Mouse (Mus musculus): ENCODE measurements around the gene Tcf7l2. TPM values are rescaled to one million over a fixed set of nuclear protein-coding genes. Genes with fewer than 3 reads are reported as not detected.
A peak's percentile ranks its signal among the peaks of the same experiment; 100 is the strongest.

Gene Tcf7l2
- polyA plus RNA-seq, 1 experiment from 2014 or later: 60.6 TPM

GRCm38 (mm10) chr19:55865774-55866578 is 124.4 kb downstream of the Tcf7l2 start:
- no peaks in the 10 kb centered on the region for H3K4me1 ChIP-seq (ENCODE audit: control insufficient read depth, insufficient read depth, low read length)
- no peak overlapping the region for H3K4me2 ChIP-seq (ENCODE audit: low read depth)
- H3K9ac ChIP-seq (ENCODE audit: low read length): no peak overlapping the region
- 91% methylated on average over 13 of the region's 13 CpGs for WGBS
- DNase-seq (ENCODE audit: low spot score) (no peak), ATAC-seq (ENCODE audit: insufficient read depth, low FRiP score, low TSS enrichment) (no peak)
- H3K4me3 ChIP-seq (ENCODE audit: low read depth, low read length): no peak overlapping the region
- H3K27ac ChIP-seq (ENCODE audit: low read depth, low read length): no peak overlapping the region
- no peaks in the 10 kb centered on the region for H3K36me3 ChIP-seq (ENCODE audit: control insufficient read depth, insufficient read depth, low read length)
- no peaks in the 10 kb centered on the region for H3K9me3 ChIP-seq (ENCODE audit: control insufficient read depth, low read length)
- H3K27me3 ChIP-seq (ENCODE audit: control insufficient read depth, insufficient read depth, low read length): no peaks in the 10 kb centered on the region

GRCm38 (mm10) chr19:55867255-55867654 is 125.6 kb downstream of the Tcf7l2 start:
- 80% methylated on average over 6 of the region's 6 CpGs for WGBS
- H3K4me1 ChIP-seq (ENCODE audit: control insufficient read depth, insufficient read depth, low read length): no peaks in the 10 kb centered on the region
- H3K27ac ChIP-seq (ENCODE audit: low read depth, low read length): no peak overlapping the region
- DNase-seq (ENCODE audit: low spot score): no peak
- no peak overlapping the region for H3K4me3 ChIP-seq (ENCODE audit: low read depth, low read length)
- no peak overlapping the region for H3K9ac ChIP-seq (ENCODE audit: low read length)
- H3K9me3 ChIP-seq (ENCODE audit: control insufficient read depth, low read length): no peaks in the 10 kb centered on the region
- ATAC-seq (ENCODE audit: insufficient read depth, low FRiP score, low TSS enrichment): no peak
- no peaks in the 10 kb centered on the region for H3K27me3 ChIP-seq (ENCODE audit: control insufficient read depth, insufficient read depth, low read length)
- no peaks in the 10 kb centered on the region for H3K36me3 ChIP-seq (ENCODE audit: control insufficient read depth, insufficient read depth, low read length)
- no peak overlapping the region for H3K4me2 ChIP-seq (ENCODE audit: low read depth)

GRCm38 (mm10) chr19:55867905-55868304 is 126.3 kb downstream of the Tcf7l2 start:
- DNase-seq (ENCODE audit: low spot score) (no peak), ATAC-seq (ENCODE audit: insufficient read depth, low FRiP score, low TSS enrichment) (no peak)
- Histone ChIP-seq H3K4me1 (ENCODE audit: control insufficient read depth, insufficient read depth, low read length) (no peaks in the 10 kb centered on the region), H3K27ac (ENCODE audit: low read depth, low read length) (no peak overlapping the region), H3K4me2 (ENCODE audit: low read depth) (no peak overlapping the region), H3K9me3 (ENCODE audit: control insufficient read depth, low read length) (no peaks in the 10 kb centered on the region), H3K9ac (ENCODE audit: low read length) (no peak overlapping the region), H3K4me3 (ENCODE audit: low read depth, low read length) (no peak overlapping the region), H3K36me3 (ENCODE audit: control insufficient read depth, insufficient read depth, low read length) (no peaks in the 10 kb centered on the region), H3K27me3 (ENCODE audit: control insufficient read depth, insufficient read depth, low read length) (no peaks in the 10 kb centered on the region)
- WGBS: 39% methylated on average over 3 of the region's 3 CpGs

GRCm38 (mm10) chr19:55868597-55868996 is 127.0 kb downstream of the Tcf7l2 start:
- no peaks in the 10 kb centered on the region for H3K9me3 ChIP-seq (ENCODE audit: control insufficient read depth, low read length)
- H3K36me3 ChIP-seq (ENCODE audit: control insufficient read depth, insufficient read depth, low read length): no peaks in the 10 kb centered on the region; the same call in 1 of the 2 replicates
- H3K27me3 ChIP-seq (ENCODE audit: control insufficient read depth, insufficient read depth, low read length): no peaks in the 10 kb centered on the region
- no peaks in the 10 kb centered on the region for H3K4me1 ChIP-seq (ENCODE audit: control insufficient read depth, insufficient read depth, low read length)
- no peak for DNase-seq (ENCODE audit: low spot score)
- H3K4me3 ChIP-seq (ENCODE audit: low read depth, low read length): no peak overlapping the region
- no peak overlapping the region for H3K27ac ChIP-seq (ENCODE audit: low read depth, low read length)
- WGBS: 85% methylated on average over 4 of the region's 4 CpGs
- no peak overlapping the region for H3K4me2 ChIP-seq (ENCODE audit: low read depth)
- no peak for ATAC-seq (ENCODE audit: insufficient read depth, low FRiP score, low TSS enrichment)
- no peak overlapping the region for H3K9ac ChIP-seq (ENCODE audit: low read length)

- Histone ChIP-seq H3K9ac (ENCODE audit: low read length) (no peak overlapping the region), H3K9me3 (ENCODE audit: control insufficient read depth, low read length) (no peaks in the 10 kb centered on the region), H3K4me3 (ENCODE audit: low read depth, low read length) (no peak overlapping the region), H3K27me3 (ENCODE audit: control insufficient read depth, insufficient read depth, low read length) (no peaks in the 10 kb centered on the region), H3K36me3 (ENCODE audit: control insufficient read depth, insufficient read depth, low read length) (no peaks in the 10 kb centered on the region; the same call in 1 of the 2 replicates), H3K27ac (ENCODE audit: low read depth, low read length) (no peak overlapping the region), H3K4me2 (ENCODE audit: low read depth) (no peak overlapping the region), H3K4me1 (ENCODE audit: control insufficient read depth, insufficient read depth, low read length) (no peaks in the 10 kb centered on the region)
- DNase-seq (ENCODE audit: low spot score) (no peak), ATAC-seq (ENCODE audit: insufficient read depth, low FRiP score, low TSS enrichment) (no peak)
- 73% methylated on average over 12 of the region's 12 CpGs for WGBS
These were observed 129.2 kb downstream of the Tcf7l2 start for GRCm38 (mm10) chr19:55870825-55871224.

- Histone ChIP-seq H3K9me3 (ENCODE audit: control insufficient read depth, low read length) (no peaks in the 10 kb centered on the region), H3K4me1 (ENCODE audit: control insufficient read depth, insufficient read depth, low read length) (no peaks in the 10 kb centered on the region), H3K4me3 (ENCODE audit: low read depth, low read length) (no peak overlapping the region), H3K9ac (ENCODE audit: low read length) (no peak overlapping the region), H3K27me3 (ENCODE audit: control insufficient read depth, insufficient read depth, low read length) (no peaks in the 10 kb centered on the region), H3K4me2 (ENCODE audit: low read depth) (no peak overlapping the region), H3K36me3 (ENCODE audit: control insufficient read depth, insufficient read depth, low read length) (no peaks in the 10 kb centered on the region; the same call in 1 of the 2 replicates), H3K27ac (ENCODE audit: low read depth, low read length) (no peak overlapping the region)
- no peak for ATAC-seq (ENCODE audit: insufficient read depth, low FRiP score, low TSS enrichment)
- WGBS: 82% methylated on average over 3 of the region's 3 CpGs
- no peak for DNase-seq (ENCODE audit: low spot score)
These were observed 129.9 kb downstream of the Tcf7l2 start for GRCm38 (mm10) chr19:55871496-55871895.

GRCm38 (mm10) chr19:55873221-55873620 is 131.6 kb downstream of the Tcf7l2 start:
- Histone ChIP-seq H3K36me3 (ENCODE audit: control insufficient read depth, insufficient read depth, low read length) (no peaks in the 10 kb centered on the region; the same call in 1 of the 2 replicates), H3K4me1 (ENCODE audit: control insufficient read depth, insufficient read depth, low read length) (peaks cover 8% of the 10 kb centered on the region), H3K4me2 (ENCODE audit: low read depth) (no peak overlapping the region), H3K27ac (ENCODE audit: low read depth, low read length) (no peak overlapping the region), H3K27me3 (ENCODE audit: control insufficient read depth, insufficient read depth, low read length) (no peaks in the 10 kb centered on the region), H3K9me3 (ENCODE audit: control insufficient read depth, low read length) (no peaks in the 10 kb centered on the region), H3K9ac (ENCODE audit: low read length) (no peak overlapping the region), H3K4me3 (ENCODE audit: low read depth, low read length) (no peak overlapping the region)
- no peak for ATAC-seq (ENCODE audit: insufficient read depth, low FRiP score, low TSS enrichment)
- WGBS: 90% methylated on average over 3 of the region's 3 CpGs
- DNase-seq (ENCODE audit: low spot score): no peak

- no peak overlapping the region for H3K9ac ChIP-seq (ENCODE audit: low read length)
- no peaks in the 10 kb centered on the region for H3K27me3 ChIP-seq (ENCODE audit: control insufficient read depth, insufficient read depth, low read length)
- no peaks in the 10 kb centered on the region; the same call in 1 of the 2 replicates for H3K36me3 ChIP-seq (ENCODE audit: control insufficient read depth, insufficient read depth, low read length)
- 47% methylated on average over 3 of the region's 3 CpGs for WGBS
- H3K4me3 ChIP-seq (ENCODE audit: low read depth, low read length): no peak overlapping the region
- H3K4me1 ChIP-seq (ENCODE audit: control insufficient read depth, insufficient read depth, low read length): peaks cover 13% of the 10 kb centered on the region
- no peak overlapping the region for H3K27ac ChIP-seq (ENCODE audit: low read depth, low read length)
- H3K4me2 ChIP-seq (ENCODE audit: low read depth): no peak overlapping the region
- no peaks in the 10 kb centered on the region for H3K9me3 ChIP-seq (ENCODE audit: control insufficient read depth, low read length)
- no peak for ATAC-seq (ENCODE audit: insufficient read depth, low FRiP score, low TSS enrichment)
- no peak for DNase-seq (ENCODE audit: low spot score)
These were observed 134.9 kb downstream of the Tcf7l2 start for GRCm38 (mm10) chr19:55876501-55876900.

GRCm38 (mm10) chr19:55877404-55877915 is 135.8 kb downstream of the Tcf7l2 start:
- Histone ChIP-seq H3K4me1 (ENCODE audit: control insufficient read depth, insufficient read depth, low read length) (peaks cover 13% of the 10 kb centered on the region), H3K36me3 (ENCODE audit: control insufficient read depth, insufficient read depth, low read length) (no peaks in the 10 kb centered on the region; the same call in 1 of the 2 replicates), H3K4me2 (ENCODE audit: low read depth) (no peak overlapping the region), H3K9ac (ENCODE audit: low read length) (no peak overlapping the region), H3K27ac (ENCODE audit: low read depth, low read length) (no peak overlapping the region), H3K9me3 (ENCODE audit: control insufficient read depth, low read length) (no peaks in the 10 kb centered on the region), H3K4me3 (ENCODE audit: low read depth, low read length) (no peak overlapping the region), H3K27me3 (ENCODE audit: control insufficient read depth, insufficient read depth, low read length) (no peaks in the 10 kb centered on the region)
- ATAC-seq (ENCODE audit: insufficient read depth, low FRiP score, low TSS enrichment) (peak; percentile 92), DNase-seq (ENCODE audit: low spot score) (peak; percentile 80)
- 19% methylated on average over 7 of the region's 7 CpGs for WGBS

Measured in neural tube, embryonic 11.5 days (tissue).